Mouse (Mus musculus) testis, adult 2 months (tissue): ENCODE data around the gene Ftcd.

ENCODE experiments used
- CTCF ChIP-seq: fragments of 200-500 bp; IDR thresholded peaks from 2 replicates; pipeline ENCODE4 v1.5.1; 2012; ENCODE audit warnings: low read depth, mild to moderate bottlenecking, inconsistent platforms, low read length, moderate library complexity; ENCODE audit not compliant: control insufficient read depth, insufficient read depth, insufficient replicate concordance
- POLR2A ChIP-seq: fragments of 200-500 bp; IDR thresholded peaks from 2 replicates; pipeline ENCODE4 v1.6.1; 2012; ENCODE audit warnings: low read depth, mild to moderate bottlenecking, inconsistent platforms, low read length, moderate library complexity; ENCODE audit not compliant: control insufficient read depth

DNA sequence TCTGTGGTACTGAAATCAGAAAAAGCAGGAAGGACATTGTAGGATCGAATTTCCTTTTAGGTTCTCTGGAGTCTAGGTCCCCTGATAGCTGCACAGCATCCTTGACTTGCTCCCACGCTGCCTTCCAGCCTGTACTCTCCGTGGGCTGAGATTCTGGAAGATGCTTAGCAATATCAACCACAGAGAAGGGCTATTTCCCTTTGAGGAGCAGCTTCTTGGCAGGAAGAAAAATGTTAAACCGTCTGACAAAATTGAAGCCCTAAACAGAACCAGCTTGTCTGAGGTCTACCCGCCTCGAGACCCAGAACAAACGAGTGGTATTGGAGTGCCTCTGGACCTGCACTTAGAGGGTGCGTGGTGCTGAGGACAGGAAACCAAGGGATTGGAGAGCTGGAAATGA is 57.2 kb downstream of the Ftcd start:
- TF ChIP-seq POLR2A (no peak), CTCF (no peak)
